Mouse (Mus musculus): ENCODE data around the gene Zfp369. TPM values are rescaled to one million over a fixed set of nuclear protein-coding genes. Genes with fewer than 3 reads are reported as not detected.
"Not testable (repeated sequence)": the region's sequence is repeated elsewhere in the genome, so short reads cannot be mapped to it uniquely, and the experiment has no call there.

Zfp369 gene
- total and polyA plus RNA-seq, 2 experiments from 2014 or later, result 10.7 to 49.2 TPM

DNA sequence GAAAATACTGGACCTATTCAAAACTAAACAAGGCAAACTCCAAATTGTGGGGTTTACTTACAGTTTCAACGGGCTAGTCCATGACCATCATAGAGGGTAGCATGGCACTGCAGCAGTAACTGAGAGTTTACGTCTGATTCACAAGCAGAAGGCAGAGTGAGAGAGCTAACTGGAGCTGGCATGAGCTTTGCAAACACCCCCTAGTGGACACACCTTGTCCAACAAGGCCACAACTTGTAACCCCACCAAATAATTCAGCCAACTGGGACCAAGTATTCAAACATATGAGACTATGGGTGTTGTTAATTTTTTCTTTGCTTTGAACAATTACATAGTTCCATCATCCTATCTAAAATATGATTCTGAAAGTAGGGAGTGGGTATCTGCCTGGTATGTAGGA is 8.2 kb downstream of the Zfp369 start:
- Histone ChIP-seq H3K9me3 (ENCODE audit: low read length) (peaks cover 58% of the 10 kb centered on the region), H3K9ac (replicated peaks; ENCODE audit: low read length, poor library complexity, severe bottlenecking) (no peak overlapping the region), H3K4me1 (ENCODE audit: insufficient read depth, low read length) (no peaks in the 10 kb centered on the region), H3K4me2 (ENCODE audit: low read depth, low read length, poor library complexity, severe bottlenecking) (no peak overlapping the region), H3K27me3 (ENCODE audit: insufficient read depth, low read length) (no peaks in the 10 kb centered on the region), H3K36me3 (ENCODE audit: insufficient read depth, low read length) (peaks cover 47% of the 10 kb centered on the region), H3K4me3 (ENCODE audit: low read depth, low read length) (no peak overlapping the region), H3K27ac (ENCODE audit: low read depth, low read length) (no peak overlapping the region)
- no peak for TF ChIP-seq CTCF (IDR thresholded peaks at IDR 0.05)
- ATAC-seq (ENCODE audit: low FRiP score) (no peak), DNase-seq (ENCODE audit: low spot score) (no peak)
- 91% methylated on average over 2 of the region's 2 CpGs for WGBS

DNA sequence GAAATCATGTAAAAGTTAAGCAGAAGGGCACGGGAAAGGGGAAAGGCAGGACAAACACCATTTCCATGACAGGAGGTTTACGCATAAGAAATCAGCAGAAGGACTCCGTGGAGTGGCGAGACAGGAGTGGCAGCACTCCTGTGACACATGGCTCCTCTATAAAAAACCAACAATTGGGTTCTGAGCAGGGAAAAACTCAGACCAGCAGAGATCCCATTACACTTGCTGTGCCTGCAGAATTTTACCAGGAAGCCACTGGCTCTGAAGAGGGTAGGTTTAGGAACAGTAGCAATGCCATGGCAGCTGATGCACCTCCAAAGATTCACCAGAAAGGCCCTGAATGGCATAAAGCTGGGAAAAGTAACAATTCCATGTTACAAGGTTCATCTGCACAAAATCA is 17.7 kb downstream of the Zfp369 start:
- Histone ChIP-seq H3K27me3 (ENCODE audit: insufficient read depth, low read length) (no peaks in the 10 kb centered on the region), H3K27ac (ENCODE audit: low read depth, low read length) (no peak overlapping the region), H3K4me3 (ENCODE audit: low read depth, low read length) (no peak overlapping the region), H3K9ac (replicated peaks; ENCODE audit: low read length, poor library complexity, severe bottlenecking) (no peak overlapping the region), H3K4me1 (ENCODE audit: insufficient read depth, low read length) (no peaks in the 10 kb centered on the region), H3K4me2 (ENCODE audit: low read depth, low read length, poor library complexity, severe bottlenecking) (no peak overlapping the region), H3K9me3 (ENCODE audit: low read length) (peaks cover 68% of the 10 kb centered on the region), H3K36me3 (ENCODE audit: insufficient read depth, low read length) (peaks cover 62% of the 10 kb centered on the region)
- TF ChIP-seq CTCF (IDR thresholded peaks at IDR 0.05), result no peak
- 98% methylated on average over 4 of the region's 4 CpGs for WGBS
- DNase-seq (ENCODE audit: low spot score) (no peak), ATAC-seq (ENCODE audit: low FRiP score) (no peak)

DNA sequence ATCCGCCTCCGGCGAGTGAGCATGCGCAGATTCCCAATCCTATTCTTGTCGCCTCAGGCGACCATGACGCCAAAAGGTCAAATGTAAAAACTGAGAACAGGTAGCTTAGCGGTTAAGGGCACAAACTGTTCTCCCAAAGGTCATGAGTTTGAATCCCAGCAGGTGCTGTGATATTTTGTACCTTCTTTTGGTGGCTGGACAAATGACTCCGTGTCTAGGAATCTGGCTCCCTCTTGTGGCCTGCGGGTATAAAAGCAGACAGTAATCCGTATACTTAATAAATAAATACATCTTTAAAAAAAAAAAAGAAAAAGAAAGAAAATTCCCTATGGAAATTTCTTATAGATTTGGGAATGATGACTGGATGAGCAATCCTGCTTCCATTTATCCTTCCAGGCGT is 32.2 kb downstream of the Zfp369 start:
- peaks cover 18% of the 10 kb centered on the region for H3K9me3 ChIP-seq (ENCODE audit: low read length)
- DNase-seq (ENCODE audit: low spot score), result peak; percentile 16
- TF ChIP-seq CTCF (IDR thresholded peaks at IDR 0.05), result peak; percentile 52
- H3K27me3 ChIP-seq (ENCODE audit: insufficient read depth, low read length); ATAC-seq (ENCODE audit: low FRiP score); H3K4me1 ChIP-seq (ENCODE audit: insufficient read depth, low read length); H3K9ac ChIP-seq (replicated peaks; ENCODE audit: low read length, poor library complexity, severe bottlenecking); H3K27ac ChIP-seq (ENCODE audit: low read depth, low read length); H3K36me3 ChIP-seq (ENCODE audit: insufficient read depth, low read length): not testable (repeated sequence)
- peak overlapping the region; percentile 24 for H3K4me3 ChIP-seq (ENCODE audit: low read depth, low read length)
- H3K4me2 ChIP-seq (ENCODE audit: low read depth, low read length, poor library complexity, severe bottlenecking), result peak overlapping the region; percentile 42
- 35% methylated on average over 12 of the region's 12 CpGs for WGBS

DNA sequence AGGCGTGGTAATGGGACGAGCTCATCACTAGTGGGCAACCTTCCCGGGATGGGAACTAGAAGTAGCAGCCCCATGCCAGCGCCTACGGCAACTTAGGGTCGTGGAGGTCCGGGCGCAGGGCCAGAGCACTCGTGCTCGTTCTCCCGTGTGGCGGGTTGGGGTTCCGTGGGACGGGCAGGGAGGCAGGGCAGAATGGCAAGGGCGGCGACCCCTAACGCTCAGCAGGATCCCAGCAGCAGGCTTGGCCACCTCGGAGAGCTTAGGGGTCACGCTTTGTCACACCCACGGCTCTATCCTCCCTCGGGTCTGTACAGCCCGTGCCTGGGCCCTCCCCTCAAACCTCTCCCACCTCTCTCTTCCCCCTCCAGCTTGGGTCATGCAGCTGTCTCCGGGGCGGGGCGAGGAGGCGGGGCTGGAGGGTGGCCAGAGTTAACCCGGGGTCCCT is 32.7 kb downstream of the Zfp369 start:
- Histone ChIP-seq H3K9ac (replicated peaks; ENCODE audit: low read length, poor library complexity, severe bottlenecking) (no peak overlapping the region), H3K27me3 (ENCODE audit: insufficient read depth, low read length) (no peaks in the 10 kb centered on the region), H3K36me3 (ENCODE audit: insufficient read depth, low read length) (no peaks in the 10 kb centered on the region), H3K4me2 (ENCODE audit: low read depth, low read length, poor library complexity, severe bottlenecking) (peak overlapping the region; percentile 42), H3K27ac (ENCODE audit: low read depth, low read length) (no peak overlapping the region), H3K9me3 (ENCODE audit: low read length) (peaks cover 14% of the 10 kb centered on the region), H3K4me1 (ENCODE audit: insufficient read depth, low read length) (no peaks in the 10 kb centered on the region), H3K4me3 (ENCODE audit: low read depth, low read length) (peak overlapping the region; percentile 24)
- peak; percentile 62 for ATAC-seq (ENCODE audit: low FRiP score)
- TF ChIP-seq CTCF (IDR thresholded peaks at IDR 0.05), result no peak
- DNase-seq (ENCODE audit: low spot score), result no peak
- 41% methylated on average over 27 of the region's 27 CpGs for WGBS

DNA sequence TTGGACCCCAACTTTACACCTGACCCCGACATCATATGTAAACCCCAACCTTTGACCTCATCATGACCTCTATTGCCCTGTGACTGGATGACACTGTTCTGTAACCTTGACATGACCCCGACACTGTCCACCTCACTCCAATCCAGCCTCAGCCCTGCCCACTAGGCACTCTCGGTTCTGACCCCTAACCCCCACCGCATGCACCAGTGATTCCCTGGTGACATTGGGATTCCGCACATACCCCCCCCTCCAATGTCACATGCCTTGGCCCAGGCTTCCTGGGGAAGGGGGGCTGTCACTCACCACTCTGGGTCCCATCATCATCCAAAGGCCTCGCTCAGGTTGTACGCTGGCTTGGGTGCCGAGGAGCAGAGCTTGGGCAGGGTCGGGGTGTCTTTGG is 33.2 kb downstream of the Zfp369 start:
- Histone ChIP-seq H3K9me3 (ENCODE audit: low read length) (peaks cover 9% of the 10 kb centered on the region), H3K9ac (replicated peaks; ENCODE audit: low read length, poor library complexity, severe bottlenecking) (no peak overlapping the region), H3K27ac (ENCODE audit: low read depth, low read length) (no peak overlapping the region), H3K4me2 (ENCODE audit: low read depth, low read length, poor library complexity, severe bottlenecking) (no peak overlapping the region), H3K36me3 (ENCODE audit: insufficient read depth, low read length) (no peaks in the 10 kb centered on the region), H3K27me3 (ENCODE audit: insufficient read depth, low read length) (no peaks in the 10 kb centered on the region), H3K4me1 (ENCODE audit: insufficient read depth, low read length) (no peaks in the 10 kb centered on the region), H3K4me3 (ENCODE audit: low read depth, low read length) (no peak overlapping the region)
- DNase-seq (ENCODE audit: low spot score), result no peak
- no peak for TF ChIP-seq CTCF (IDR thresholded peaks at IDR 0.05)
- ATAC-seq (ENCODE audit: low FRiP score), result no peak
- WGBS, result 94% methylated on average over 9 of the region's 9 CpGs

DNA sequence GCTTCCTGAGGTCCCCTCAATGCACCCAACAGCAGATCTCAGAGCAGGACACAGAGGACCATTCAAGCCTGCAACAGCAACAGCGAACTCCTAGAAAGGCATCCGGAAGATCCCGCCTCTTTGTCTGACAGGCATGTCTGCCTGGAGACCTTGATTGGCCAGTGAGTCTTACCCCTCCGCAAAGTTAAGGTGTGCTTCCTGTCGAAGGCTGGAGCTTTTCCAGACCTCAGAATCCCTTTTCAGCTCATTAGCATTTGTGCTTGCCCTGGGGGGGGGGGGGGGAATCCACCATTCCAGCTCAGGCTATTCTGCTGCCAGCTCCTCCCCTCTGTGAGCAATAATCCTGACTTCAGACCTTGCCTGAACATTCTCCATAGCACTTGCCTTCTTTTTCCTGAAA is 69.9 kb downstream of the Zfp369 start:
- H3K4me3 ChIP-seq (ENCODE audit: low read depth, low read length); H3K36me3 ChIP-seq (ENCODE audit: insufficient read depth, low read length); H3K9ac ChIP-seq (replicated peaks; ENCODE audit: low read length, poor library complexity, severe bottlenecking); H3K27ac ChIP-seq (ENCODE audit: low read depth, low read length); H3K4me2 ChIP-seq (ENCODE audit: low read depth, low read length, poor library complexity, severe bottlenecking); H3K9me3 ChIP-seq (ENCODE audit: low read length); ATAC-seq (ENCODE audit: low FRiP score); DNase-seq (ENCODE audit: low spot score); H3K4me1 ChIP-seq (ENCODE audit: insufficient read depth, low read length); H3K27me3 ChIP-seq (ENCODE audit: insufficient read depth, low read length): not testable (repeated sequence)
- 56% methylated on average over 5 of the region's 5 CpGs for WGBS

DNA sequence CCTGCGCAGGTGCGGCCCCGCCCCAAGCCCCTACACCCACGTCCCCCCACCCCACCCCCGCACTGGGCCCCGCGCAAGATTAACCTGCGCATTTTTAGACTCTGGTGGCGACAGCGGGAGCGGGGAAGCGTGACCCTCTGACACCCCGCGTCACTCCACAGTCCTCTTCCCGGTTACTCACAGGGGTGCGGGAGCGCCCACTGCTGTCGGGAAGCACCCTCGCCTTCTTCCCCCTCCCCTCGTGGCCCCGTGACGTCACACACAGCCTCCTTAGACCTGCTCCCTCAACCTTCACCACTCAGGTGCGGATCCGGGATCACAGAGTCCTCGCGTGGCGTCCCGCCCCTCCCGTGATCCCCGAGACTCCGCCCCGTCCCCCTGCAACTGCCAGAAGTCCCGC is 73.2 kb downstream of the Zfp369 start:
- H3K27ac ChIP-seq (ENCODE audit: low read depth, low read length); H3K9me3 ChIP-seq (ENCODE audit: low read length); H3K36me3 ChIP-seq (ENCODE audit: insufficient read depth, low read length); H3K4me2 ChIP-seq (ENCODE audit: low read depth, low read length, poor library complexity, severe bottlenecking); H3K9ac ChIP-seq (replicated peaks; ENCODE audit: low read length, poor library complexity, severe bottlenecking); H3K27me3 ChIP-seq (ENCODE audit: insufficient read depth, low read length); ATAC-seq (ENCODE audit: low FRiP score); H3K4me3 ChIP-seq (ENCODE audit: low read depth, low read length); H3K4me1 ChIP-seq (ENCODE audit: insufficient read depth, low read length): not testable (repeated sequence)
- WGBS, result 10% methylated on average over 18 of the region's 33 CpGs
- DNase-seq (ENCODE audit: low spot score), result peak; percentile 0

Other genes with a start within 250 kb of the Zfp369 start
- gene Spata31d1c, start 245.8 kb upstream of the Zfp369 start, total RNA-seq (2014; rRNA removed), result not detected in 2 replicates
- gene Spata31d1c, start 245.8 kb upstream of the Zfp369 start, polyA plus RNA-seq (2015; fragmentation: Nextera tagmentation; extraction: Ambion mirVana), result not detected in 2 replicates
- gene Prss47, start 226.1 kb upstream of the Zfp369 start, total RNA-seq (2014; rRNA removed), result not detected in 2 replicates
- not detected in 2 replicates for gene Prss47, start 226.1 kb upstream of the Zfp369 start, polyA plus RNA-seq (2015; fragmentation: Nextera tagmentation; extraction: Ambion mirVana)
- gene Mfsd14b, start 165.8 kb upstream of the Zfp369 start, total RNA-seq (2014; rRNA removed), result 36.4 and 42.2 TPM in 2 replicates
- 18.2 and 18.6 TPM in 2 replicates for gene Mfsd14b, start 165.8 kb upstream of the Zfp369 start, polyA plus RNA-seq (2015; fragmentation: Nextera tagmentation; extraction: Ambion mirVana)
- not detected in 2 replicates for gene Olfr465-ps1, start 140.7 kb upstream of the Zfp369 start, total RNA-seq (2014; rRNA removed)
- gene Olfr465-ps1, start 140.7 kb upstream of the Zfp369 start, polyA plus RNA-seq (2015; fragmentation: Nextera tagmentation; extraction: Ambion mirVana), result not detected in 2 replicates
- not detected in 2 replicates for gene Olfr466, start 128.6 kb upstream of the Zfp369 start, total RNA-seq (2014; rRNA removed)
- gene Olfr466, start 128.6 kb upstream of the Zfp369 start, polyA plus RNA-seq (2015; fragmentation: Nextera tagmentation; extraction: Ambion mirVana), result not detected in 2 replicates
- gene Nlrp4f, start 72.8 kb upstream of the Zfp369 start, total RNA-seq (2014; rRNA removed), result not detected in 2 replicates
- 0.11 TPM in 1 of 2 replicates, not detected in the other for gene Nlrp4f, start 72.8 kb upstream of the Zfp369 start, polyA plus RNA-seq (2015; fragmentation: Nextera tagmentation; extraction: Ambion mirVana)
- gene Gm10775, start 19.3 kb upstream of the Zfp369 start, total RNA-seq (2014; rRNA removed), result 0.27 TPM in 1 of 2 replicates, not detected in the other
- 1.9 and 2.0 TPM in 2 replicates for gene Gm10775, start 19.3 kb upstream of the Zfp369 start, polyA plus RNA-seq (2015; fragmentation: Nextera tagmentation; extraction: Ambion mirVana)
- not detected in 2 replicates for gene Gm10139, start 233.9 kb downstream of the Zfp369 start, total RNA-seq (2014; rRNA removed)
- not detected in 2 replicates for gene Gm10139, start 233.9 kb downstream of the Zfp369 start, polyA plus RNA-seq (2015; fragmentation: Nextera tagmentation; extraction: Ambion mirVana)